Mouse (Mus musculus) CH12.LX (cell line): Measurements from ENCODE around the gene Tm9sf4. TPM values are rescaled to one million over a fixed set of nuclear protein-coding genes. Genes with fewer than 3 reads are reported as not detected.

ENCODE experiments used
- DNase-seq: peaks from one replicate; pipeline ENCODE4 v3.0.0-alpha.2; 2013; ENCODE audit errors: extremely low read depth
- H3K27ac ChIP-seq: 2 replicates; pipeline ENCODE4 v1.5.1; 2012; ENCODE audit warnings: low read depth, mild to moderate bottlenecking, control low read depth, moderate library complexity; ENCODE audit not compliant: insufficient read depth
- H3K27me3 ChIP-seq: replicated peaks from 2 replicates; pipeline ENCODE3; 2012; ENCODE audit warnings: inconsistent platforms
- H3K36me3 ChIP-seq, 2 experiments: replicated peaks in 1 of 2; 2 replicates each; pipeline versions ENCODE3 to v1.6.1; 2012; ENCODE audit warnings: inconsistent platforms in 1 of 2, low read length in 1 of 2, mild to moderate bottlenecking in 1 of 2, mixed read lengths in 1 of 2, moderate library complexity in 1 of 2; ENCODE audit not compliant: control insufficient read depth in 1 of 2, insufficient read depth in 1 of 2
- H3K4me1 ChIP-seq, 2 experiments: 2 replicates each; pipeline ENCODE4 v1.6.1; 2012; ENCODE audit warnings: inconsistent platforms in 1 of 2, moderate library complexity in 1 of 2; ENCODE audit not compliant: insufficient read depth in 2 of 2, control insufficient read depth in 1 of 2
- H3K4me2 ChIP-seq: 2 replicates; pipeline ENCODE4 v1.6.1; 2012; ENCODE audit warnings: low read depth, mild to moderate bottlenecking, control low read depth; ENCODE audit not compliant: poor library complexity, insufficient read depth, severe bottlenecking
- H3K4me3 ChIP-seq, 3 experiments: fragments of 150-350 bp in 1 of 3; sonication (generic) in 1 of 3; replicated peaks in 1 of 3; 2 replicates each; pipeline versions ENCODE3 to v1.5.1; 2011 to 2012; ENCODE audit warnings: low read depth in 2 of 3, low read length in 2 of 3, mild to moderate bottlenecking in 2 of 3, moderate library complexity in 2 of 3, control low read depth in 1 of 3, improper control_type of control experiment in 1 of 3, inconsistent platforms in 1 of 3, mixed read lengths in 1 of 3; ENCODE audit not compliant: poor library complexity in 1 of 3
- H3K79me2 ChIP-seq: replicated peaks from 2 replicates; pipeline ENCODE4 v1.6.1; 2012; ENCODE audit warnings: mild to moderate bottlenecking, moderate library complexity; ENCODE audit not compliant: control insufficient read depth, poor library complexity, insufficient read depth, severe bottlenecking; ENCODE audit errors: extremely low read depth
- H3K9ac ChIP-seq: 2 replicates; pipeline ENCODE4 v1.6.1; 2012; ENCODE audit warnings: low read depth, mild to moderate bottlenecking, control low read depth, moderate library complexity; ENCODE audit not compliant: insufficient read depth
- H3K9me3 ChIP-seq: replicated peaks from 2 replicates; pipeline ENCODE3; 2012; ENCODE audit warnings: low read length, inconsistent platforms, mixed read lengths
- BHLHE40 ChIP-seq: IDR thresholded peaks from 2 replicates; pipeline ENCODE4 v1.6.1; 2011; ENCODE audit warnings: mild to moderate bottlenecking, low read depth, low read length, improper control_type of control experiment
- ELF1 ChIP-seq: IDR thresholded peaks from 2 replicates; pipeline ENCODE4 v1.6.1; 2014; ENCODE audit warnings: low read depth, mild to moderate bottlenecking, inconsistent platforms, low read length, improper control_type of control experiment
- EP300 ChIP-seq: IDR thresholded peaks from 2 replicates; pipeline ENCODE4 v1.6.1; 2011; ENCODE audit warnings: low read length, improper control_type of control experiment
- ETS1 ChIP-seq: conservative IDR thresholded peaks from 2 replicates; pipeline ENCODE4 v1.6.1; 2012; ENCODE audit warnings: low read depth, mild to moderate bottlenecking, inconsistent platforms, low read length, improper control_type of control experiment, moderate library complexity
- HCFC1 ChIP-seq: IDR thresholded peaks from 2 replicates; pipeline ENCODE4 v1.6.1; 2012; ENCODE audit warnings: low read depth, mild to moderate bottlenecking, inconsistent platforms, low read length, improper control_type of control experiment
- IRF4 ChIP-seq: IDR thresholded peaks from 2 replicates; pipeline ENCODE4 v1.6.1; 2014; ENCODE audit warnings: low read depth, mild to moderate bottlenecking, inconsistent platforms, low read length, improper control_type of control experiment
- KAT2A ChIP-seq: IDR thresholded peaks from 2 replicates; pipeline ENCODE4 v1.6.1; 2012; ENCODE audit warnings: low read length, improper control_type of control experiment, inconsistent platforms; ENCODE audit not compliant: insufficient replicate concordance
- MAFK ChIP-seq: IDR thresholded peaks from 2 replicates; pipeline ENCODE4 v1.6.1; 2011; ENCODE audit warnings: low read length, improper control_type of control experiment; ENCODE audit not compliant: insufficient replicate concordance
- MAX ChIP-seq: IDR thresholded peaks from 2 replicates; pipeline ENCODE4 v1.6.1; 2011; ENCODE audit warnings: low read length, improper control_type of control experiment
- MAZ ChIP-seq: IDR thresholded peaks from 2 replicates; pipeline ENCODE4 v1.6.1; 2012; ENCODE audit warnings: low read depth, mild to moderate bottlenecking, inconsistent platforms, low read length, improper control_type of control experiment, moderate library complexity
- MEF2A ChIP-seq: IDR thresholded peaks from 2 replicates; pipeline ENCODE4 v1.6.1; 2014; ENCODE audit warnings: low read depth, mild to moderate bottlenecking, inconsistent platforms, low read length, improper control_type of control experiment, borderline replicate concordance
- MXI1 ChIP-seq: IDR thresholded peaks from 2 replicates; pipeline ENCODE4 v1.6.1; 2011; ENCODE audit warnings: mild to moderate bottlenecking, low read depth, low read length, improper control_type of control experiment
- RCOR1 ChIP-seq: conservative IDR thresholded peaks from 2 replicates; pipeline ENCODE4 v1.6.1; 2012; ENCODE audit warnings: low read depth, mild to moderate bottlenecking, inconsistent platforms, low read length, improper control_type of control experiment
- SMC3 ChIP-seq: IDR thresholded peaks from 2 replicates; pipeline ENCODE4 v1.6.1; 2011; ENCODE audit warnings: low read depth, low read length, improper control_type of control experiment
- TBP ChIP-seq: conservative IDR thresholded peaks from 2 replicates; pipeline ENCODE4 v1.6.1; 2011; ENCODE audit warnings: low read depth, low read length, improper control_type of control experiment
- UBTF ChIP-seq: IDR thresholded peaks from 2 replicates; pipeline ENCODE4 v1.6.1; 2012; ENCODE audit warnings: low read depth, mild to moderate bottlenecking, inconsistent platforms, low read length, improper control_type of control experiment, moderate library complexity
- USF1 ChIP-seq: IDR thresholded peaks from 2 replicates; pipeline ENCODE4 v1.6.1; 2014; ENCODE audit warnings: low read depth, mild to moderate bottlenecking, inconsistent platforms, low read length, improper control_type of control experiment
- ZC3H11A ChIP-seq: IDR thresholded peaks from 2 replicates; pipeline ENCODE4 v1.6.1; 2012; ENCODE audit warnings: low read depth, mild to moderate bottlenecking, inconsistent platforms, low read length, improper control_type of control experiment
- ZKSCAN1 ChIP-seq: IDR thresholded peaks from 2 replicates; pipeline ENCODE4 v1.6.1; 2012; ENCODE audit warnings: low read depth, inconsistent platforms, low read length, improper control_type of control experiment, borderline replicate concordance
- ZMIZ1 ChIP-seq: IDR thresholded peaks from 2 replicates; pipeline ENCODE4 v1.6.1; 2012; ENCODE audit warnings: low read depth, mild to moderate bottlenecking, inconsistent platforms, low read length, improper control_type of control experiment
- ZNF384 ChIP-seq: IDR thresholded peaks from 2 replicates; pipeline ENCODE4 v1.6.1; 2012; ENCODE audit warnings: low read depth, low read length, improper control_type of control experiment, inconsistent platforms
- dilution Hi-C: fragments of 300-500 bp; cut with MboI; formaldehyde crosslinking; loops from 2 replicates; pipeline ENCODE4 v1.14.3; 2020; ENCODE audit warnings: low sequenced_read_pairs; ENCODE audit not compliant: extremely low pct_unique_long_range_greater_than_20kb, extremely low pct_ligation_motif_present
- in situ Hi-C: fragments of 300-500 bp; cut with MboI; formaldehyde crosslinking; loops from 3 replicates; pipeline ENCODE4 v1.14.3; 2019; ENCODE audit warnings: low sequenced_read_pairs, low pct_ligation_motif_present, low pct_unique_long_range_greater_than_20kb, mixed read lengths
- polyA plus RNA-seq: library from polyadenylated mRNA; unstranded; fragments of >175 nt; gene quantifications from 2 replicates; pipeline ENCODE4 v1.2.1, GENCODE M21; 2012; ENCODE audit warnings: low read depth; ENCODE audit not compliant: insufficient read length
- total RNA-seq, 2 experiments: library from RNA; depleted of rRNA; stranded (reverse); fragments of 300-350 nt in 1 of 2; fragments of >200 nt in 1 of 2; gene quantifications; 2 replicates each; pipeline ENCODE4 v1.2.3; 2012 to 2014

Tm9sf4 gene
- total and polyA plus RNA-seq, 3 experiments = 13.3 to 51.1 (median 30.4) TPM

- peaks cover 2 to 17% of the 10 kb centered on the region in 2 experiments for H3K36me3 ChIP-seq
- H3K79me2 ChIP-seq = no peaks in the 10 kb centered on the region
- TF ChIP-seq MAX (0 out of 2 replicates have a peak, but pooled peaks have one; percentile 42), UBTF (no peak), MAZ (no peak), TBP (no peak), MXI1 (no peak), BHLHE40 (0 out of 2 replicates have a peak, but pooled peaks have one; percentile 39), IRF4 (no peak), KAT2A (no peak), ZNF384 (no peak), EP300 (no peak), ELF1 (0 out of 2 replicates have a peak, but pooled peaks have one; percentile 13), SMC3 (no peak), MAFK (no peak), MEF2A (no peak), USF1 (0 out of 2 replicates have a peak, but pooled peaks have one; percentile 21), ZMIZ1 (no peak), ZC3H11A (no peak), HCFC1 (no peak), ETS1 (peak; percentile 25; the same call in 1 of the 2 replicates)
- TF ChIP-seq, all 38 proteins: peak for 5
- H3K4me1 ChIP-seq = peaks cover 9 to 24% of the 10 kb centered on the region in 2 experiments
- H3K9ac ChIP-seq = no peak overlapping the region
- no peaks in the 10 kb centered on the region for H3K27me3 ChIP-seq
- H3K9me3 ChIP-seq = no peaks in the 10 kb centered on the region
- no peak overlapping the region for H3K4me3 ChIP-seq
- dilution Hi-C loops (no loop called here), in situ Hi-C loops (no loop called here)
- H3K27ac ChIP-seq = no peak overlapping the region
- DNase-seq = no peak
- no peak overlapping the region for H3K4me2 ChIP-seq
Measured at GRCm38 (mm10) chr2:153214771-153215259, 53.7 kb downstream of the Tm9sf4 start.

GRCm38 (mm10) chr2:153215421-153215820, 54.3 kb downstream of the Tm9sf4 start:
- in situ Hi-C loops (no loop called here), dilution Hi-C loops (no loop called here)
- no peaks in the 10 kb centered on the region for H3K9me3 ChIP-seq
- H3K27me3 ChIP-seq = no peaks in the 10 kb centered on the region
- H3K36me3 ChIP-seq = peaks cover 0 to 16% of the 10 kb centered on the region in 2 experiments
- no peak overlapping the region for H3K4me2 ChIP-seq
- no peak for DNase-seq
- H3K9ac ChIP-seq = no peak overlapping the region
- no peak overlapping the region for H3K4me3 ChIP-seq
- no peak overlapping the region for H3K27ac ChIP-seq
- TF ChIP-seq RCOR1 = no peak
- TF ChIP-seq ZMIZ1 = no peak
- TF ChIP-seq USF1 = no peak
- TF ChIP-seq UBTF = no peak
- TF ChIP-seq BHLHE40 = no peak
- TF ChIP-seq ETS1 = 0 out of 2 replicates have a peak, but pooled peaks have one; percentile 14
- TF ChIP-seq ZNF384 = no peak
- no peak for TF ChIP-seq ZKSCAN1
- H3K4me1 ChIP-seq = peaks cover 9 to 24% of the 10 kb centered on the region in 2 experiments
- H3K79me2 ChIP-seq = no peaks in the 10 kb centered on the region
